Mouse (Mus musculus): ENCODE results near the gene Gstt4.
"Not testable (repeated sequence)": the region's sequence is repeated elsewhere in the genome, so short reads cannot be mapped to it uniquely, and the experiment has no call there.

Gstt4 gene

DNA sequence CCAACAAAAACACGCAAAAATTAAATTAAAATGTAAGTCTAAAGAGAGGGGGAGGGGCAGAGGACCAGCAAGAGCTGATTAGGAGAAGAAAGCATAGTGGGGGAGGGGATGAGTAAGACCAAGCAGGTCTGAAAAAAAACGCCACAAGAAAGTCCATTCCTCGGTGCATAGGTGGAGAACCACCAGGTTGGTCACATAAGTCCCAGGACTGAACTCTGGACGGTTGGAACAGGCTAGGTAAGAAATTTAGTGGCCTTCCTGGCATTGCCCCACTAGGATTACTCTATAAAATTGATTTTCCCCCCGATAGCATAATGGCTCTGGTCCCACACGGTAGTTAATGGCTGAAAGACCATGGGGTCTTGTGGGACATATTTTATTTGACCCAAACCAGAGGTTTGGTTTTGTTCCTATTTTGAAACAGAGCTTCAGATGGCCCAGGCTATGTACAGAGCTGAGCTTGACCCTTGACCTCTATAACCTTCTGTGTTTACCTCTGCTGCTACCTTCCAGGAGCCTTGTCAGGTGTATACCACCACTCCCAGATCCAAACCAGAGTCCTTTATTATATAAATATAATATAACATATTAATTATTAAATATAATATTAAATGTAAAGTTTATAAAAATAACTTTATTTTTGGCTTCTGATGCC lies 33.1 kb downstream of the Gstt4 start:
- DNase-seq, result peak; percentile 84

DNA sequence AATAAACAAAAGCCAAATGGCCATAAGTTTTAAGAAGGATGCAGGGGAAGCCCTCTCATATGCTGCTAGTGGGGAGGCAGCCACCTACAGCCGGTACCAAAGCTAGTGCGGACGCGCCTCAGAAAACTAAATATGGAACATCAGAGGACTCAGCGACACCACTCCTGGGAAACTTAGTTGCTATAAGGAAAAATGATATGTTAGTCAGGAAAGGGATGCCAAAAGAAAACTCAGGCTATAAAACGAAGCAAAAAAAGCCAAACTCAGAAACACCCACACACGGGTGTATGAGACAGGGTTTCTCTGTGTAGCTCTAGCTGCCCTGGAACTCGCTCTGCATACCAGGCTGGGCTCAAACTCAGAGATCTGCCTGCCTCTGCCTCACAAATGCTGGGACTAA lies 34.1 kb downstream of the Gstt4 start:
- no peak for DNase-seq

DNA sequence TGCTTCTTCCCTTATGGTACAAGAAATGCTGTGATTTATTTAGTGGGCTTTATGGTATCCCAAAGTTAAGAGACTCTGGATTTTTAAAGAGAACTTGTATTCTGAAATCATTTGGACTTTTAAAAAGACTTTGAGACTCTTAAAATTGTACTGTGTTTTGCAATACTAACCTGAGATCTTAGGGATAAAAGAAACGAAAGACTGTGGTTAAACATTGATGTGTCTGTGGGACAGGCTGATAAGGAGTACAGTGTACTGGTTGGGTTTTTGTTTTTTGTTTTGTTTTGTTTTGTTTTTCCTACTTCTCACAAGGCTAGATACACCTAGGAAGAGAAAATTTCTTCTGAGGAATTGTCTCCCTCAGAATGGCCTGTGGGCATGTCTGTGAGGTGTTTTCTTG lies 36.9 kb downstream of the Gstt4 start:
- DNase-seq, result no peak

DNA sequence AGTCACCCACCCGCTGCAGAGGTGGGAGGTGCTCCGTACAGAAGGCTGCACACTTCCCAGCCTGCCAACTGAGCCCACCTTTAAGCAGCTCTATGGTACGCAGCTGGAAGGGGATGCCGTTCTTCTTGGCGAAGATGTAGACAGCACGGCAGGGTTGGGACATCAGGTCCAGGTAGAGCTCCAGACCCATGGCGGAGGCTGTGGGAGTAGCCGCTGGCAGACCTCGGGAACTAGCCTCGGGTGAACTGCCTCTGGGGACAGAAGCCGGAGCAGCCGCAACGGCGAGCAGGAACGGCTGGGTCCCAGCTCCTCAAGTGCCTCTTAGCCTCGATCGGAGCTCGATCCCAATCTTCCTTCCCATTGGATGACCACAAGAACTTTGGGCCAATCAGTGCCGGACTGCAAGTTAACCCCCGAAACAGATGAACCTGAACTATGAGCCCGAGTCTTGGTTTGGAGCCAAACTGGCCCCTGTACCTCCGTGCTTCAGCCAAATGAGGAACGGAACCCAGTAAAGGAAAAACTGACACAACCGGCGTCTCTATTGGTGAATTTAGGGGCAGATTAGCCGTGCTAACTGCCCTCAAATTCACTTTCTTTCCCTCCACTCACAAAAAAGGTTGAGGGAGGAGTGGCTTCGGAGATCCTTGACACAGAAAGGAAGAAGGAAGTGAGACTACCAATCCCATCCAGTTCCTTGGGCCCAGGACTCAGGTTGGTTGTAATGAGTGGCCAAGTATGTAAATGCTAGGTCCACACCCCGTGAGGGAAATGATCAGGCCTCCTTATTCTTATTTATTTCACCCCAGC lies 41.4 kb downstream of the Gstt4 start, which contains the start of the genes Gm20441 and Gstt3:
TSS of gene Gm20441 (minus strand) at position 186 of the 810 bp plus-strand sequence.
TSS of gene Gstt3 (minus strand) at position 646 of the 810 bp plus-strand sequence.
- peak; percentile 99 for DNase-seq

DNA sequence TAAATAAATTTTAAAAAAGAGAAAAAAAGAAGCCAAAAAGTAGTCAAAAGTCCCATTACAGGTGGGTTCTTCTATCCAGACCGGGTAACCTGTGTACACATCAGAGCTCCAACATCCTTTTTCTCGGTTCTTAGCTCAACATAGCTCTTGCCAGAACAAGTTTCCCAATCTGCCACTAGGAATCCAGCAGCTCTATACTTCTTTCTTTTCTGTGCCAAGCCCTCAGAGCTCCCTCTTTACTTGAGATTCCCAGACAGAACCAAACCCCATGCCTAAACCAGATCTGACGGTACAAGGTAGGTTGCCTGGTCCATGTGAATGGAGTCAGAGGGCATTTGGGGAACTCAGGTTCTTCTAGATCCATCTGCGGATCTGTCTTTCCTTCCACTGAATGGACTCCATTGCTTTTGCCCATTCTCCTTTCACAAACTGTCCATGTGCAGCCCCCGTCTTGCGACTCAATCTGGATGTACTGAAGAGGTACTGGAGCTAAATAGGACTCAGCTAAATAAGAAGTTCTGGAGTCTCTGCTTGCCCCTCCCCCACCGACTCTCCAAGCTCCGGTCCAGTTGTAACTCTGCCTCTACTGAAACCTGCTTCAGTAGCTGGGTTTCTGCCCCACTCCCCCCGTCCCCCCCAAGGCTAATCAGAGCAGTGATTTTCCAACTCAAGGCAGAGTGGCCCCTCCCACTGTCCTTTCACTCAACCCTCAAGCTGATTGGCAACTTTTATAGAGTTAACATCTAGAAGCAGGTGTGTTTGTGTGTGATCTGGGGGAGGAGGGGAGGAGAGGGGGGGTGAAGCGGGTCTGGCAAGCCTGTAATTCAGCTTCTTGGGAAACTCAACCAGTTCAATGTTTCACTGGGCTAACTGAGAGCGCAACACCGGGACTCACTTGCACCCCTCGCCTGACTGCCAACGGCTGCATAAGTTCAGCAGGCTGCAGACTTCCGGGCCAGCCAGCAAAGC lies 42.9 kb downstream of the Gstt4 start:
- DNase-seq, result peak; percentile 90

DNA sequence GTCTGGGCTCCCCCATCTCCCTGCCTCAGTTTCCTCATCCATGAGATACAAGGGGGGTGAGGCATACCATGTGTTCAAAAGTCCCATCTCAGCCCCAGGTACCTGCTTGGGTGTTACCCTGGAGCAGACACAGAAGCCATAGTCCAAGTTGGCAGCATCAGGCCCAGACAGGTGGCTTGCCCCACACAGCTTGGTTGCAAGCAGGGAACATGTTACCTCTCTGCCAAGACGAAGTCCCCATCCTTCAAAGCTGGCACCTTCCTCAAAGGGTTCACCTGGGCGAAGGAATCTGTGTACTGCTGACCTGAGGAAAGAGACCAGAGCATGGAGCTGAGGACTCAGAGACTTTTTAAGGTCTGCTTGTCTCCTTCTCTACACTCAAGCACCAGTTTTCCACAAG lies 44.5 kb downstream of the Gstt4 start:
- peak; percentile 72 for DNase-seq

DNA sequence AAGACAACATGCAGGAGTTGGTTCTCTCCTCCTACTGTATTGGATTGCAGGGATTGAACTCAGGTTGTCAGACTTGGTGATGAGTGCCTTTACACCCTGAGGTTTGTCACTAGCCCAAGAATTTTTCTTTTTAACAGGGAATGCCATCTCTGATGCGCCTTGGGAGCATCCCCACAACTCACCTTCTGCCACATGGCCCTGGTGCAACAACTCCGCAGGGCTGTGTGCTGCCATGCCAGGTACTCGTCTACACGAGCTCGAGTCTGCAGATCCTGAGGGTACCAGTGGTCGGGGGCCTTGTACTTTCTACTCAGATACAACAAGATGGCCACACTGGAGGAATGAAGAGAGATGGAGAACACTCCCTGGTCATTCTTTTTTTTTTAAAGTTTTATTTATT lies 45.8 kb downstream of the Gstt4 start:
- DNase-seq, result peak; percentile 88

DNA sequence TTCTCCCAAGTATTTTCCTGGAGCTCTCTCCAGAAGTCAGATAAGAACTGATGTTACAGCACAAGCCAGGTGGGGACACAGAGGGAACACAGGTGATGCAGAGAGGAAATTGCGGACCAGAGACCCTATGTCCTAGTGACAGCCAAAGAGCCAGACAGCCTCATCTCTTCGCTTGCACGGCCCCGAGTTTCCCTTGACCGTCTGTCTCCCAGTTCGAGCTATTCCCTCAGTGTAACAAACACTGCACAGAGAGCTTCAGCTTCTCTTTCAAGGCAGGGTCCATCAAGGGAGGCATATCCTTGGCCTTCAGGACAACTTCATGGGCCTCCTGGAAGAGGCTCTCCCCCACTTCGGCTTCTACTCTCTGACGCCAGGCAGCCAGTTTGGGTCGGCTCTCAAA lies 47.8 kb downstream of the Gstt4 start:
- DNase-seq, result peak; percentile 75

DNA sequence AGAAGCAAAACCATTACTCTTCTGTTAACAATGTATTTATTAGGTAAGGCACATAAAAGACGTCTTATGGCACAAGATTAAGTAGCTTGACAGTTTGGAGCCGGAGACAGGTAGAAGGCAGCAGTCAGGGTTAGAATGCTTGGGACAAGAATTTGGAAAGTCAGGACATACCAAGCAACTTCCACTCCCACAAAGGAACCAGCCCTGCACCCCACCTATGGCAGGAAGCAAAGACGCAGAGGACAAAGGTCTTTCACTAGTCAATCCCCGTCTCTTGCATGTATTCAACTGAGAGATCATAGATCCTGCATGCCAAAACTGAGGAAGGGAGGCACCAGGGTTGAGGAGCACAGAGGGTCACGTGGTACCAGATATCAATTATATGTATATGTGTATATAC lies 48.2 kb downstream of the Gstt4 start:
- DNase-seq, result peak; percentile 83

DNA sequence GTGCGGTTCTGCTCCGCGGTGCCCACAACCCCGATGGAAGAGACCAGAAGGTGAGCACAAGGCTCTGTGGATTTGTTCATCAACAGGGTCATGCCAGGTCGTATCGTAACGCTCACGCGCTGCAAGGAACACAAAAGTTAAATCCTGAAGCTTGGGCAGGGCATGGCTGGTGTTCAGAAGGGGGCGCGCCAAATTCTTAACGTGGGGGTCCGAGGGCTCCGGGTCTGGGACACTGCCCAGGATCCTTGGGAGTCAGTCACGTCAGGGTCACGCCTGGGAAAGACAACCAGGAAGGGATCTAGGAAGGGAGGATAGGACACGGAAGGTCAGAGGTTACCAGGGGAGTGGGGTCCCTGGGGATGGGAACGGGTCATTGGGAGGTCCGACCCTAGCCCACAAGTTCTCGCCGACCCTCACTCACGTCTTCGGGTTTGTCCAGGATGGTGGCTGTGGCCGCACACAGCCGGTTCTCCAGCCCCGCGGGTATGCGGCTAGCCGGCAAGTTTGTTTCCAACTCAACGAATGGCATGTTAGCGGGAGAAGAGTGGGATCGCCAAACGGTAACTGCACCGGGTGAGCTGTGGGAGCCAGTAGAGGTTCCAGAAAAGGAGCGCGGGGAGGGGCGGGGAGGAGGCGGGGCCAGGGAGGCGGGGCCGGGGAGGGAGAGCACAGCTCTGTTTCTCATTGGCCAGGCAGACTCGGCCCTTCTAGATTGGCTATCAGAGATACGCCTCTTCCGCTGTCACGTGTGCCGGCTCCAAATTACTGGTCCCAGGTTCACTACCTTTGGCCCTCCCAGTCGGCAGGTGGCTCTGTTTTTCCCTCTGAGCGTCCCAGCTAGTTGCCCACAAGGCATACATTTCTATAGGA lies 49.3 kb downstream of the Gstt4 start, which contains the start of gene Ddt:
TSS of gene Ddt (minus strand) at position 620 of the 870 bp plus-strand sequence.
- peak; percentile 99 for DNase-seq

DNA sequence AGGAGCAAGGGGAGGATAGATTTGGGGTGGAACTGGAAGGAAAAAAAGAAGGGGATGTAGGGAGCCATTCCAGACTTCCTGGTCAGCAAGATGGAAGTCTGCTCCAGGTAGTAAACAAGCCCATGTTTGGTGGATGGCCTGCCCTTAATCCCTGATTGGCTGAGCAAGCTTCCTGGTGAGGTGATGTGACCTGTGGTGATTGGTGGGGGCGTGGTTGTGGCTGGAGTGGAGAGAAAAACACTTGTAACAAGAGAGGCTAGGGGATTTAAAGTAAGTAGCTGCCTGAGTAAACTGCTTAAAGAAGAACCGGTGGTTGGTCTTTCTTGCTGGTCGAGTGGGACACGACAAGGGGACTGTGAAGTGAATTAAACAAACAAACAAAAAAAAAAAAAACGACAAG lies 54.6 kb downstream of the Gstt4 start:
- DNase-seq, result not testable (repeated sequence)

DNA sequence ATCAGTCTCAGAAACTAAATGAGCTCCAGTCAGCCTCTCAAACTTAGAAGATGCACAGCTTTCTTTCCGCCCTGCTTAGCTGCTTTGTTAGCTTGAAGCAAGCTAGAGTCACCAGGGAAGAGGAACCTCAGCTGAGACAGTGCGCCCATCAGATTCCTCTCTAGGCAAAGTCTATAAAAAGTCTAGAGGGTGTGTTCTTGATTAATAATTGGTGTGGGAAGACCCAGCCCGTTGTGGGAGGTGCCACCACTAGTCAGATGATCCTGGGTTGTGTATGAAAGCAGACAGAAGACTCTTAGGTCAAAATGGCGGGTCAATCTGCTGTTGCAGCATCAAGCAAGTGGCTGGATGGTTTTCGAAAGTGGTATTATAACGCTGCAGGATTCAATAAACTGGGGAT lies 55.5 kb downstream of the Gstt4 start:
- DNase-seq, result peak; percentile 81

Measured in heart, adult 11 months (tissue).